Mouse (Mus musculus): ENCODE data around the gene Fam126a. TPM values are rescaled to one million over a fixed set of nuclear protein-coding genes. Genes with fewer than 3 reads are reported as not detected.
"Not testable (repeated sequence)": the region's sequence is repeated elsewhere in the genome, so short reads cannot be mapped to it uniquely, and the experiment has no call there.

The Fam126a gene
- total RNA-seq, 4 experiments from 2014 or later: 17.3 to 20.5 (median 18.6) TPM

DNA sequence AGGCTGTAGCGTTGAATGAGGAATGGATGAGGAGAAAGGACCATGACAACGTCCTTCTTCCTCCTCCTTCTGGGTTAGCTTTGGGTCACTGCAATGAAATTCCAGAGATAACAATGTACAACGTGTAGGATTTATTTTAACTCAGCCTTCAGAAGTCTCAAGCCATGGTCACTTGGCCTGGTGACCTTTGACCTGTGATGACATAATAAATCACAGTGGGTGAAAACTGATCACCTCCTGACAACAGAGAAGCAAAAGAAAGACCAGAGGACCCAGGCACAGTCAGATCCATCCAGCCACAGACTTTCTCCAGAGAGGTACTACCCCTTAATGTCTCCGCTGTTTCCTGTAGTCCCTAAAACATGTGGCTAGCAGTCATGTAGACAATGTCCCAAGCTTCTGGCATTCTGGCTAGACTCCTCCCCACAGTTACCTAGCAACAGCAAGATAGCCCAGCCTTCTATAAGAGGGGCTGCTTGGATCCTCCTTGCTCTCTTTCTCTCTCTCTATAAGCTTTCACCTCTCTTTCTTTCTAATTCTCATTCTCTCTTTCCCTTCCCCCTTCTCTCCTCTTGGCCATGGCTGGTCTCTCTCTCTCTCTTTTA is 121.9 kb downstream of the Fam126a start:
- DNase-seq (ENCODE audit: low spot score in 2 of 2): no peak

DNA sequence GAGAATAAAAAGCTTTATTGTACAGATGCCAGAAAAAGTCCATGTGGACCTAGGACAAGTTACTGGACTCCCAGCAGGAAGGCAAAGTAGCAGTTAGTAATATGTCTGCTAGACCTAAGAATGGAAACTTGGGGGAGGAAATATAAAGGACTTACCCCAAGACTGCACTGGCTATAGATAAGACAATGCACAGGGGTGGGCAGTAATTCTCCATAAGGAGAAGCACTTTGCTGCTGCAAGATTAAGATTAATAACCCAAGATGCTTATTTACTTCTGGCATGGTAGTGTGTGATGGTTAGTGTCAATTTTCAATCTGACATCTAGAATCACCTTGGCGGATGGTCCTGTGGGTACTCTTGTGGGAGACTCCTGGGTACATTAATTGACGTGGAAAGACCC is 128.3 kb downstream of the Fam126a start:
- DNase-seq (ENCODE audit: low spot score in 2 of 2): no peak

GRCm38 (mm10) chr5:23900190-23900589 is 130.3 kb downstream of the Fam126a start:
- no peak for DNase-seq (ENCODE audit: low spot score in 2 of 2)

- DNase-seq (ENCODE audit: low spot score in 2 of 2): no peak
Observed at GRCm38 (mm10) chr5:23893864-23894771, 136.4 kb downstream of the Fam126a start.

GRCm38 (mm10) chr5:23893156-23893863 is 137.2 kb downstream of the Fam126a start:
- no peak for DNase-seq (ENCODE audit: low spot score in 2 of 2)

GRCm38 (mm10) chr5:23890734-23891133 is 139.8 kb downstream of the Fam126a start:
- peak; percentile 35 to 44 for DNase-seq (ENCODE audit: low spot score in 2 of 2)

- no peak for DNase-seq (ENCODE audit: low spot score in 2 of 2)
Observed at GRCm38 (mm10) chr5:23889461-23889860, 141.0 kb downstream of the Fam126a start.

- no peak for DNase-seq (ENCODE audit: low spot score in 2 of 2)
Observed at GRCm38 (mm10) chr5:23887111-23887510, 143.4 kb downstream of the Fam126a start.

- DNase-seq (ENCODE audit: low spot score in 2 of 2): no peak
Observed at GRCm38 (mm10) chr5:23874457-23874856, 156.0 kb downstream of the Fam126a start.

- DNase-seq (ENCODE audit: low spot score in 2 of 2): no peak
Observed at GRCm38 (mm10) chr5:23872586-23872985, 157.9 kb downstream of the Fam126a start.

DNA sequence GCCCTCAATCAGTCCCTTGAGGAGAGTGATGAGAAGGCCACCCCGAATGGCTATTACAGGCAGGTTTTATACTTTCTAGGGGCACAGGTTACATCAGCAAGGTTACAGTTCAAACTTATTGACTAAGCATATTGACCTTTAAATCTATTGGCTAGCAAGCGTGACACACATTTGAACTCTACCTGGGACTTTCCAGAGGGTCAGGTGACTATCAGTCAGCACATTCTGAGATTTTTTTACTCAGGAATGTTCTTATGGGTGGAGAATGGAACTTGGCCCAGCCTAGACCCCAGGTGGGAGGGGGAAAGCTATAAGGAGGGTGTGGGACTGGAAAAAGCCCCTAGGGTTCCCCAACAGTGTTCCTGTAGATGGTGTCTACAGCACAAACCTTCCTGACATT is 159.2 kb downstream of the Fam126a start:
- not testable (repeated sequence) for DNase-seq (ENCODE audit: low spot score in 2 of 2)

DNA sequence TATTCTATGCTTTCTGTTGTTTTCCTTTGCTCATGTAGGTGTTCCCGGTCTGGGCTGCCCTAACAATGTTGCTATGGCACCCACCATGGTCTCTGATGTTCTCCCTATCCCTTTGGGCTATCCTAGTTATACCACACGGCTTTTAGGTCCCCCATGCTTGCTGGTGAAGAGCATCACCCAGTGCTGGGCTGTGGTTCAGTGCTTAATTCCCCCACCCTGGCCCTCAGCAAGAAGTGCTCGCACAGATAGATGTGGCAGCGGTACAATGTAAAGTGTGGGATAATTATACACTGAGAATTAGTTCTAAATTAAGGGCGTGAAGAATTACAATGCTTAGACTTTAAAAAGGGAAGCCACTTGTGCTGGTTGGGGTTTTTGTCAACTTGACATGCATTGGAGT is 164.5 kb downstream of the Fam126a start:
- no peak for DNase-seq (ENCODE audit: low spot score in 2 of 2)

Other genes starting within 250 kb of the Fam126a start
- 10 to 100 TPM; 15.7 to 22.8 (median 17.8) TPM for gene Pus7, start 247.0 kb downstream of the Fam126a start, total RNA-seq (2022)
- gene Rint1, start 243.0 kb downstream of the Fam126a start, total RNA-seq (2022): 10 to 100 TPM; 18.8 to 22.9 (median 21.0) TPM
- 10 to 100 TPM; 69.2 to 86.5 (median 78.1) TPM for gene Tomm7, start 186.5 kb downstream of the Fam126a start, total RNA-seq (2022)
- 10 to 100 TPM; 88.6 to 92.3 (median 89.5) TPM for gene Klhl7, start 69.9 kb upstream of the Fam126a start, total RNA-seq (2022)
- gene Nupl2, start 134.3 kb upstream of the Fam126a start, total RNA-seq (2022): 10 to 100 TPM; 11.0 to 12.9 (median 12.4) TPM

Data from left cerebral cortex, adult 8-10 months (tissue).